ENCODE assay signal across 15 mouse cellular contexts in the genomic region with DNA sequence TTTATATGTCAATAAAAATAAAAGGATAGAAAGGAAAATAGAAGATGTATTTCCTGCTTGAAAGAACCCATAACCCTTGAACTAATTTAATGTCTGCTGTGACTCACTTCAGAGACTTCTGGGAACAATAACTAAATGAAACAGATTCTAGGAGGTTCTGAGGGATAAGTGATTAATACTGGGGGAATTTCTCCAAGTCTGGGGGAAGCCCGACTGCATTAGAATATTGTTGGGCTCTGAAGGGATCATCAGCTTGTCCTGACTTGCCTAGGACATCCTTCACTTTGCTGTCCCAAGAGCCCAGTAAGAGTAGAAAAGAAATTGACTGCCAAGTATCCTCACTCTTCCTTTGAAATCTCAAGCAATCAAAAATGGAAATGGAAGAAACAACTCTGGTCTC. TPM values are rescaled to one million over a fixed set of nuclear protein-coding genes. Genes with fewer than 3 reads are reported as not detected.
DNase-seq lines count a peak whose midpoint lies in the region; ATAC-seq and TF ChIP-seq lines count a peak whose summit lies in the region.
"Had no signal": no experiment of that assay in that cellular context is flagged by ENCODE, and none has a peak within 500 bp of the region (broad histone marks: within the 10 kb centered on the region; RNA-seq: fewer than 3 reads in every experiment).

No protein-coding gene starts in this region.

- 60% methylated on average over 1 of the region's 1 CpGs for WGBS in heart, embryonic 12.5 days
- WGBS in lung, embryonic 14.5 days: 40% methylated on average over 1 of the region's 1 CpGs

- ATAC-seq in heart, embryonic 12.5 days (ENCODE audit: insufficient number of reproducible peaks, low FRiP score): no peak
- ATAC-seq in lung, embryonic 14.5 days (ENCODE audit: insufficient read depth): no peak
- ATAC-seq: intestine, postnatal 0 days had no signal

- no peaks in the 10 kb centered on the region for H3K4me1 ChIP-seq in heart, embryonic 12.5 days (replicated peaks)
- no peaks in the 10 kb centered on the region for H3K4me1 ChIP-seq in lung, embryonic 14.5 days (ENCODE audit: insufficient read depth)
- H3K4me1 ChIP-seq: limb, embryonic 15.5 days had no signal

- H3K4me3 ChIP-seq in heart, embryonic 12.5 days: no peak overlapping the region
- H3K4me3 ChIP-seq in lung, embryonic 14.5 days (ENCODE audit: low read depth, low read length): no peak overlapping the region
- H3K4me3 ChIP-seq: limb, embryonic 15.5 days had no signal

- no peaks in the 10 kb centered on the region for H3K36me3 ChIP-seq in heart, embryonic 12.5 days
- no peaks in the 10 kb centered on the region for H3K36me3 ChIP-seq in lung, embryonic 14.5 days (ENCODE audit: insufficient read depth)
- H3K36me3 ChIP-seq: limb, embryonic 15.5 days had no signal

- TF ChIP-seq CTCF in lung, embryonic 14.5 days (IDR thresholded peaks at IDR 0.05; ENCODE audit: low read depth): no peak

- DNase-seq in heart, adult 18-20 months: peak; percentile 15 to 41
- peak; percentile 27 for DNase-seq in lung, embryonic 14.5 days
- DNase-seq in lung, postnatal 25 days (ENCODE audit: low spot score): no peak
- DNase-seq in NIH3T3 (ENCODE audit: low read depth): peak; percentile 70
- peak; percentile 57 for DNase-seq in skeletal muscle tissue, adult 2 months (ENCODE audit: low read depth, low spot score)
- DNase-seq in embryo, embryonic 10.5 days (ENCODE audit: low spot score): no peak
- DNase-seq: adrenal gland, postnatal 25 days; kidney, postnatal 14 days; retina, postnatal 1 day; thymus, postnatal 14 days had no signal

- no peaks in the 10 kb centered on the region for H3K27me3 ChIP-seq in heart, embryonic 12.5 days (replicated peaks)
- H3K27me3 ChIP-seq in lung, embryonic 14.5 days (ENCODE audit: insufficient read depth, low read length): no peaks in the 10 kb centered on the region
- H3K27me3 ChIP-seq: limb, embryonic 15.5 days had no signal

- H3K9me3 ChIP-seq in heart, embryonic 12.5 days (replicated peaks): 0 out of 2 replicates have a peak, but pooled peaks cover 4% of the 10 kb centered on the region
- H3K9me3 ChIP-seq in lung, embryonic 14.5 days (ENCODE audit: low read depth, low read length): no peaks in the 10 kb centered on the region
- H3K9me3 ChIP-seq: limb, embryonic 15.5 days had no signal

- H3K27ac ChIP-seq in heart, embryonic 12.5 days (ENCODE audit: poor library complexity, severe bottlenecking): no peak overlapping the region
- no peak overlapping the region for H3K27ac ChIP-seq in lung, embryonic 14.5 days (ENCODE audit: low read depth)
- H3K27ac ChIP-seq: hindbrain, embryonic 14.5 days; limb, embryonic 15.5 days had no signal

- no peak overlapping the region for H3K4me2 ChIP-seq in heart, embryonic 12.5 days
- H3K4me2 ChIP-seq in lung, embryonic 14.5 days: no peak overlapping the region
- H3K4me2 ChIP-seq: hindbrain, embryonic 14.5 days; limb, embryonic 15.5 days; midbrain, embryonic 11.5 days had no signal

- H3K9ac ChIP-seq in heart, embryonic 12.5 days: no peak overlapping the region
- H3K9ac ChIP-seq in lung, embryonic 14.5 days: no peak overlapping the region
- H3K9ac ChIP-seq: hindbrain, embryonic 14.5 days; limb, embryonic 15.5 days had no signal

RNA-seq across cellular contexts. Expression of a gene that starts 31.4 kb away (rescaled TPM):
- total RNA-seq in heart, adult 18-20 months (2021): 1 to 10 TPM; 4.1 to 4.2 TPM
- 16.1 and 16.7 TPM in 2 replicates for polyA plus RNA-seq in heart, embryonic 12.5 days (2016; fragmentation: Nextera tagmentation; extraction: Ambion mirVana)
- 35.2 and 36.1 TPM in 2 replicates for polyA plus RNA-seq in lung, embryonic 14.5 days (2014; fragmentation: Nextera tagmentation; extraction: Ambion mirVana)

Comparison
In these comparisons a context has a peak if more than half of its experiments do, and no peak if none do; other contexts are left out.
1. DNase-seq: peak in heart, adult 18-20 months (2 of 2), lung, embryonic 14.5 days (single experiment), NIH3T3 (single experiment) and skeletal muscle tissue, adult 2 months (single experiment); none in lung, postnatal 25 days (single experiment) and embryo, embryonic 10.5 days (single experiment).